Mouse (Mus musculus): Measurements from ENCODE around the gene Clasp1. TPM values are rescaled to one million over a fixed set of nuclear protein-coding genes. Genes with fewer than 3 reads are reported as not detected.

Gene Clasp1
- polyA plus RNA-seq, 1 experiment: 146 TPM

DNA sequence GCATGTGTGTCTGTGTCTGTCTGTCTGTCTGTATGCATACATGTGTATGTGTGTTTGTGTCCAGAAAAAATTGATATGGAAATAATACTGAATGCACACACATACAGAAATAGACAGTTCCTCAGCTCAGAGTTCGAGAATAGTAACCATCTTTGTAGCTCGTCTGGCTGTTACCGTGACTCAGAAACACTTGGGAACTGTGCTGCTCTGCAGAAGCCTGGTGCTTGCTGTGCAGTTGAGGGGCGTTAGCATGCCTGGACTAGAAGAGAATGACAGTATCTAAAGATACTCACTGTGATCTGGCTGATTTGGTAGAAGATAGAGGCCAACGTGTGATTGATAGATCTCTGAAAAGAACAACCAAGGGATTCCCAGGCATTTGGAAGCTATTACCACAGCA is 159.9 kb downstream of the Clasp1 start:
- TF ChIP-seq POLR2A (IDR thresholded peaks at IDR 0.05; ENCODE audit: borderline replicate concordance, extremely low read depth, insufficient read depth, insufficient read length, poor library complexity, severe bottlenecking) (no peak), CTCF (IDR thresholded peaks at IDR 0.05; ENCODE audit: borderline replicate concordance, extremely low read depth, insufficient read depth, insufficient read length) (no peak)
- no peak for DNase-seq (ENCODE audit: low read depth)

GRCm38 (mm10) chr1:118551152-118551551 is 162.3 kb downstream of the Clasp1 start:
- TF ChIP-seq CTCF (IDR thresholded peaks at IDR 0.05; ENCODE audit: borderline replicate concordance, extremely low read depth, insufficient read depth, insufficient read length) (no peak), POLR2A (IDR thresholded peaks at IDR 0.05; ENCODE audit: borderline replicate concordance, extremely low read depth, insufficient read depth, insufficient read length, poor library complexity, severe bottlenecking) (no peak)
- DNase-seq (ENCODE audit: low read depth): no peak

DNA sequence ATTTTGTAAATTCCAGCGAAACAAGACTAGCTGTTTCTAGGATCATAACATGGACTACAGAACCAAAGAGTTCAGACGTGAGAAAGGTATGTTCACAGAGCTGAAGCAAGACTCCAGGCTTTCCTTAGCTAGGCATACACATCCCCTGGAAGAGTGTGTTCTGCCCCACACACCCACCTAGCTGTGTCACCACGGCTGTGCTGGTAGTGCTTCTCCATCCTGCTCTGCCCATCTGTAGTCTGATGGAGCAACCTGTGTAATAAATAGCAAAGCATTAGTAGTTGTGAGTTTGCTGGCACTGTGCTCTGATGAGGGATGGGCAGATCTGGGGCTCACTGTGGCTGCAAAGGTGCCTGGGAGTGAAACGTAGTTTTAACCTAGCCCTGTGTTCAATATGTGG is 163.2 kb downstream of the Clasp1 start:
- no peak for TF ChIP-seq CTCF (IDR thresholded peaks at IDR 0.05; ENCODE audit: borderline replicate concordance, extremely low read depth, insufficient read depth, insufficient read length)
- DNase-seq (ENCODE audit: low read depth): no peak

DNA sequence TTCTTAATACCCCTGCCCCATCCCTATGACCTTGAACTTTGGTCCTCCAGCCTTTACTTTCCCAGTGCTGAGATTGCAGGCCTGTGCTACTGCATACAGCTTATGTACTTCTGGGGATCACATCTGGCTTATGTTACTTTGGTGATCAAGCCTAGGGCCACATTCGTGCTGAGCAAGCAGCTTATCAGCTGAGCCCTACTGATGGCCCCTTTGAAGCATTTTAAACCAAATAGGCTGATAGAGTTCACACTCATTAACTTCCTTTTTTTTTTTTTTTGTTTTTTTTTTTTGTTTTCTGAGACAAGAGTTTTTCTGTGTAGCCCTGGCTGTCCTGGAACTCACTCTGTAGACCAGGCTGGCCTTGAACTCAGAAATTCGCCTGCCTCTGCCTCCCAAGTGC is 164.2 kb downstream of the Clasp1 start:
- TF ChIP-seq CTCF (IDR thresholded peaks at IDR 0.05; ENCODE audit: borderline replicate concordance, extremely low read depth, insufficient read depth, insufficient read length) (no peak), POLR2A (IDR thresholded peaks at IDR 0.05; ENCODE audit: borderline replicate concordance, extremely low read depth, insufficient read depth, insufficient read length, poor library complexity, severe bottlenecking) (no peak)
- DNase-seq (ENCODE audit: low read depth): no peak

- TF ChIP-seq CTCF (IDR thresholded peaks at IDR 0.05; ENCODE audit: borderline replicate concordance, extremely low read depth, insufficient read depth, insufficient read length) (no peak), POLR2A (IDR thresholded peaks at IDR 0.05; ENCODE audit: borderline replicate concordance, extremely low read depth, insufficient read depth, insufficient read length, poor library complexity, severe bottlenecking) (no peak)
- DNase-seq (ENCODE audit: low read depth): no peak
These were observed 164.6 kb downstream of the Clasp1 start for GRCm38 (mm10) chr1:118553451-118553850.

DNA sequence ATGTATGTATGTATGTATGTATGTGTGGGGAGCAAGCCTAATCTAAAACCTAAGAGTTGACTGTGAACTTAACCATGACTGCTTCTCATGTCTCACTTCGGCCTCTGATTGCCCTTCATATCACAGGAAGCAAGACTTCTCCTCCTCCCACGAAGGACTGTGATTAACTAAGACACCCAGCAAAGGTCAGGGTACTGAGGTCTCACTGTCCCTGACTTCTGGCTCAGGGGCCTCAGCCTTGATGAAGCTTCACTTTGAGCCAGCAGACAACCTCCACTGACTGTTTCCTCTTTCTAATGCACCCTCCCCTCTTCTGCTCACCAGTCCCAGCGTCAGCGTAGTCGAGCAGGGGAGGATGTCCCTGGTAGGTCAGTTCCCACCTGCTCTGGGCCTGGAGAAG is 166.1 kb downstream of the Clasp1 start:
- DNase-seq (ENCODE audit: low read depth): no peak
- TF ChIP-seq POLR2A (IDR thresholded peaks at IDR 0.05; ENCODE audit: borderline replicate concordance, extremely low read depth, insufficient read depth, insufficient read length, poor library complexity, severe bottlenecking) (no peak), CTCF (IDR thresholded peaks at IDR 0.05; ENCODE audit: borderline replicate concordance, extremely low read depth, insufficient read depth, insufficient read length) (no peak)

- TF ChIP-seq CTCF (IDR thresholded peaks at IDR 0.05; ENCODE audit: borderline replicate concordance, extremely low read depth, insufficient read depth, insufficient read length): no peak
- TF ChIP-seq POLR2A (IDR thresholded peaks at IDR 0.05; ENCODE audit: borderline replicate concordance, extremely low read depth, insufficient read depth, insufficient read length, poor library complexity, severe bottlenecking): no peak
- no peak for DNase-seq (ENCODE audit: low read depth)
These were observed 170.9 kb downstream of the Clasp1 start for GRCm38 (mm10) chr1:118559716-118560115.

GRCm38 (mm10) chr1:118564561-118564960 is 175.7 kb downstream of the Clasp1 start:
- peak; percentile 6 for DNase-seq (ENCODE audit: low read depth)
- TF ChIP-seq CTCF (IDR thresholded peaks at IDR 0.05; ENCODE audit: borderline replicate concordance, extremely low read depth, insufficient read depth, insufficient read length): no peak
- TF ChIP-seq POLR2A (IDR thresholded peaks at IDR 0.05; ENCODE audit: borderline replicate concordance, extremely low read depth, insufficient read depth, insufficient read length, poor library complexity, severe bottlenecking): no peak

- no peak for DNase-seq (ENCODE audit: low read depth)
- TF ChIP-seq CTCF (IDR thresholded peaks at IDR 0.05; ENCODE audit: borderline replicate concordance, extremely low read depth, insufficient read depth, insufficient read length) (no peak), POLR2A (IDR thresholded peaks at IDR 0.05; ENCODE audit: borderline replicate concordance, extremely low read depth, insufficient read depth, insufficient read length, poor library complexity, severe bottlenecking) (no peak)
These were observed 178.8 kb downstream of the Clasp1 start for GRCm38 (mm10) chr1:118567659-118568058.

DNA sequence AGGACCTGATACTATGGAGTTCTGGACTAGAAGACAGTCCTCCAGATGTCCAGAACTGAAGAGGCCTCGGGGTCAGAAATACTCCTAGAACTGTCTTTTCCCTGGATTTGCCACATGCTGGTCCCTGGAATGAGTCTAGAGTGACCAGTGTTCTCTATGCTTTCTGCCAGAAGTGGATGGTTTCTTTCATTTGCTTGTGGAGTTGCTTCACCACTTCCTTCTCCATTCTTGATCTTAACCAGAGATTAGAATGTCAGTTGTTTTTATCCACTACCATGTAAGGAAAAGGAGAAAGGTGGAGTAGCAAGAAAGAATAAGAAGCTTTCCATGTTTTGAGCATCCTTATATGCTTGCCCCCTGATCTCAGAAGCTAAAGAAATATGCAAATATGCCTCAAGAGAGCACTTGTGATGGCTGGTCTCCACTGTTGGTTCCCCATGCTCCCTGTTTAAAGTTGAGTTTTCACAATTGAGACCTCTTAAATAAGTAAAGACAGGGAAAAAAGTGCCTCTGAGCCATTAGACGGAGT is 191.4 kb downstream of the Clasp1 start:
- no peak for TF ChIP-seq CTCF (IDR thresholded peaks at IDR 0.05; ENCODE audit: borderline replicate concordance, extremely low read depth, insufficient read depth, insufficient read length)
- TF ChIP-seq POLR2A (IDR thresholded peaks at IDR 0.05; ENCODE audit: borderline replicate concordance, extremely low read depth, insufficient read depth, insufficient read length, poor library complexity, severe bottlenecking): no peak
- no peak for DNase-seq (ENCODE audit: low read depth)

- no peak for TF ChIP-seq CTCF (IDR thresholded peaks at IDR 0.05; ENCODE audit: borderline replicate concordance, extremely low read depth, insufficient read depth, insufficient read length)
- no peak for TF ChIP-seq POLR2A (IDR thresholded peaks at IDR 0.05; ENCODE audit: borderline replicate concordance, extremely low read depth, insufficient read depth, insufficient read length, poor library complexity, severe bottlenecking)
- DNase-seq (ENCODE audit: low read depth): no peak
These were observed 192.3 kb downstream of the Clasp1 start for GRCm38 (mm10) chr1:118581179-118581578.

DNA sequence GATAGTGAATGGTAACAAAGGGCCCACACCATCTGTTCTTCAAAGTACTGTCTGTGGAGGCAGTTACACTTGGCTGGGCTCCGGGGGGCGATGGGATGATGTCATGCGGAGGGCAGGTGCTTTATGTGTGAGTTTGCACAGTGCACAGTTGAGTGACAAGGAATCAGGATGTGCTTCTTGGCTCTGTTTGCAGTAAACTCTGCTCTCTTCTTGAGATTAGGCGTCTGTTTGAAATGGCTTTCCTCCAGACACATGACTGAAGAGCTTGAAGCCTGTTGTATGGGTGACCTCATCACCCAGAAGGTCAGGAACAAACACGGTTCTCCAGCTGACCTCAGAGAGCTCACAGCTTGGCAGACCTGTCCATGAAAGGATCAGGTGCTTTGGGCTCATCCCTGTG is 200.9 kb downstream of the Clasp1 start:
- TF ChIP-seq POLR2A (IDR thresholded peaks at IDR 0.05; ENCODE audit: borderline replicate concordance, extremely low read depth, insufficient read depth, insufficient read length, poor library complexity, severe bottlenecking): no peak
- no peak for TF ChIP-seq CTCF (IDR thresholded peaks at IDR 0.05; ENCODE audit: borderline replicate concordance, extremely low read depth, insufficient read depth, insufficient read length)

More for the DNA sequence above, 200.9 kb downstream of the Clasp1 start:
- DNase-seq (ENCODE audit: low read depth): peak; percentile 43
